Mouse (Mus musculus): Measurements from ENCODE around the gene Zfp287. TPM values are rescaled to one million over a fixed set of nuclear protein-coding genes. Genes with fewer than 3 reads are reported as not detected.

The Zfp287 gene
- polyA plus RNA-seq, 1 experiment from 2014 or later = 4.8 TPM

DNA sequence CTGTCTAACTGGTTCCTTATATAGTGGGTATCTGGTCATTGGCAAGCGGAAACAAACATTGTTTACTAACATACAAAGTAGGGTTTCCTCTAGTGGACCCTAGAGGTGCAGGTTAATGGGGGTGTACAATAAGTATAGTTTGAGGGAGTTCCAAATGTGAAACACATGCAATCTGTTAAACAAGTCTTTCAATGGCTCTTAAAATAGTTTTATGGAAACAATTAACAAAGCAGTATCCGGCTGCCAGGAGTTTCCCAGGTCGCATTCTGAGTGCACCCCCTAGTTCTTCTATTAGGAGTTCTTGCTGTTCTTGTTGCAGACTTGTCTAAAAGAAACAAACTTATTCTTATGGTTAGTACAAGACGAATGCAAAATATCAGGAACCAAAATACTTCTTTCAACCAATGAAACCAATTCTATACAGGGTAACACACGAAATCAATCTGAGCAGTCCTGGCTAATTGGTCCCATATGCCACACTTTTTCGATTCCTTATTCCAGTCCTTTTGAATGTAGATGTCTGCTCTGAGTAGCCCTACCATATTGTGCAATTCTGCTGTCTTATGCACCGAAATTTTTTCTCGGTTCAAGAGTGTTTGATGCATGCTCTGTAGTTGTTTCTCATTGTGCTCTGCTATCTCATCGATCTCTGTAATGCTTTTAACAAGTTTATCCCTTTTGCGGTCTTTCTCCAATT lies 10.7 kb upstream of the Zfp287 start:
- Histone ChIP-seq H3K36me3 (ENCODE audit: control insufficient read depth, insufficient read depth, low read length) (no peaks in the 10 kb centered on the region), H3K4me2 (ENCODE audit: low read length) (no peak overlapping the region)

DNA sequence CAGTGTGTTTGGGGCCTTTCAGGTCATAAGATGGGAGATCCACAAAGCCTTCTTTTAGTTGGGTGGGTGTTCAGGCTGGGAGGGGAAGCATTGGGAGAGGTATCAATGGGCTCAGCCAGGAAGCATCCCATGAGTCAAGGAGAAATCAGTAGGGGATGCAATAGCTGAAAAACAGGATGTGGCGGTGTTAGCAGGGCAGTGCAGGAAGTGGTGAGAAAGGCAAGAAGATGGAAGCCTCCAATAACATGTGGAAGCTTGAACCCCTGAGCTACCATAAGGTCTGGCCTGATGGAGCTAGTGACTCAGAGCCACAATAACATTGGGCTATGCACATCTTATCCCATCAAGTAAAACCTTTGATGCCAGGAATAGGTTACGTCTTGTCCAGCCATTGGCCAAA lies 9.5 kb upstream of the Zfp287 start:
- no peak overlapping the region for H3K9ac ChIP-seq (ENCODE audit: low read length)
- no peaks in the 10 kb centered on the region for H3K4me1 ChIP-seq (ENCODE audit: control insufficient read depth in 2 of 2, insufficient read depth in 2 of 2, low read length in 2 of 2)
- H3K36me3 ChIP-seq (ENCODE audit: control insufficient read depth, insufficient read depth, low read length) = no peaks in the 10 kb centered on the region
- no peaks in the 10 kb centered on the region for H3K9me3 ChIP-seq (ENCODE audit: control insufficient read depth, low read length)
- no peak for ATAC-seq (ENCODE audit: insufficient number of reproducible peaks, insufficient read depth, low FRiP score, low read depth)
- H3K4me2 ChIP-seq (ENCODE audit: low read length) = no peak overlapping the region
- H3K27ac ChIP-seq (replicated peaks in 1 of 2; ENCODE audit: control insufficient read depth in 1 of 2, insufficient read depth in 1 of 2, low read depth in 2 of 2, low read length in 2 of 2) = no peak overlapping the region
- WGBS = 85% methylated on average over 2 of the region's 2 CpGs
- no peaks in the 10 kb centered on the region for H3K27me3 ChIP-seq (ENCODE audit: control insufficient read depth, insufficient read depth, low read length)
- no peak overlapping the region for H3K4me3 ChIP-seq (ENCODE audit: control insufficient read depth in 1 of 2, insufficient read depth in 1 of 2, low read depth in 1 of 2, low read length in 2 of 2)

More for the DNA sequence above, 10.7 kb upstream of the Zfp287 start:
- no peak for ATAC-seq (ENCODE audit: insufficient number of reproducible peaks, insufficient read depth, low FRiP score, low read depth)
- WGBS = 73% methylated on average over 10 of the region's 10 CpGs
- H3K4me1 ChIP-seq (ENCODE audit: control insufficient read depth in 2 of 2, insufficient read depth in 2 of 2, low read length in 2 of 2) = 0 out of 4 replicates have a peak, but pooled peaks cover 0 to 4% of the 10 kb centered on the region in 2 experiments
- H3K27me3 ChIP-seq (ENCODE audit: control insufficient read depth, insufficient read depth, low read length) = peaks cover 4% of the 10 kb centered on the region; the same call in 1 of the 2 replicates
- H3K27ac ChIP-seq (replicated peaks in 1 of 2; ENCODE audit: control insufficient read depth in 1 of 2, insufficient read depth in 1 of 2, low read depth in 2 of 2, low read length in 2 of 2) = no peak overlapping the region
- H3K4me3 ChIP-seq (ENCODE audit: control insufficient read depth in 1 of 2, insufficient read depth in 1 of 2, low read depth in 1 of 2, low read length in 2 of 2) = no peak overlapping the region
- no peak overlapping the region for H3K9ac ChIP-seq (ENCODE audit: low read length)
- H3K9me3 ChIP-seq (ENCODE audit: control insufficient read depth, low read length) = no peaks in the 10 kb centered on the region

DNA sequence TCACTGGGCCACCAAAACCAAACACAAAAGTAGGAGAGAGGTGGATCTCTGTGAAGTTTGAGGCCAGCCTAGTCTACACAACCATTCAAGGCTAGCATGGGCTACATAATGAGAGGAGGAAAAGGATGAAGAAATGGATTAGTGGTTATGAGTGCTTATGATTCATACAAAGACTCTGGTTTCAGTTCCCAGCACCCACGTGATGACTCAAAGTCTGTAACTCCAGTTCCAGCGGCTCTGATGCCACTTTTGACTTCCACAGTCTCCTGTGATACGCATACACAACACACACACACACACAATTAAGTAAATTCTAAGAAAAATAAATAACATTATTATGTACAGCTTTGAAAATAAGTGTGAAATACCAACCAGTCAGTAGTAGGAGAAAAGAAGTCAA lies 960 bp upstream of the Zfp287 start:
- Histone ChIP-seq H3K27ac (replicated peaks in 1 of 2; ENCODE audit: control insufficient read depth in 1 of 2, insufficient read depth in 1 of 2, low read depth in 2 of 2, low read length in 2 of 2) (no peak overlapping the region), H3K9ac (ENCODE audit: low read length) (no peak overlapping the region), H3K9me3 (ENCODE audit: control insufficient read depth, low read length) (no peaks in the 10 kb centered on the region), H3K4me1 (ENCODE audit: control insufficient read depth in 2 of 2, insufficient read depth in 2 of 2, low read length in 2 of 2) (peaks cover 0 to 7% of the 10 kb centered on the region in 2 experiments; a peak in 2 of 4 replicates), H3K4me2 (ENCODE audit: low read length) (no peak overlapping the region), H3K4me3 (ENCODE audit: control insufficient read depth in 1 of 2, insufficient read depth in 1 of 2, low read depth in 1 of 2, low read length in 2 of 2) (no peak overlapping the region), H3K36me3 (ENCODE audit: control insufficient read depth, insufficient read depth, low read length) (peaks cover 10% of the 10 kb centered on the region), H3K27me3 (ENCODE audit: control insufficient read depth, insufficient read depth, low read length) (no peaks in the 10 kb centered on the region)
- 76% methylated on average over 3 of the region's 3 CpGs for WGBS
- no peak for ATAC-seq (ENCODE audit: insufficient number of reproducible peaks, insufficient read depth, low FRiP score, low read depth)

DNA sequence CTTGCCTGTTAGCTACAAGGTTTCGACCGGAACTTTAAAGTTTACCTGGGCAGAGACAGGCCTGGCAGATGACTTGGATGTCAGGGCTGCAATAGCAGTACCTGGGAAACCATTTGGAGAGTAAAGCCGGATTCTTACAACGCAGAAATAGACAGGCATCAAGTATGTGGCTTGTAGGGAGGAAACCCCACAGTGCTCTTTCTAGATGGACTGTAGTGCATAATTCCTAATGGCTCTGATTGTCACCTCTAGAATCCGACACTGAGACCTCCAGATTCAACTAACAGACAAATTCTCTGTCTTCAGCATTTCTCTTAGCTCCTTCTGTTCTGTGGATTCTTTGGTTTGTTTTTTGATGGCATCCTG lies 300 bp upstream of the Zfp287 start:
- H3K27ac ChIP-seq (replicated peaks in 1 of 2; ENCODE audit: control insufficient read depth in 1 of 2, insufficient read depth in 1 of 2, low read depth in 2 of 2, low read length in 2 of 2) = no peak overlapping the region
- peak overlapping the region; percentile 76; the same call in 1 of the 2 replicates for H3K9ac ChIP-seq (ENCODE audit: low read length)
- H3K27me3 ChIP-seq (ENCODE audit: control insufficient read depth, insufficient read depth, low read length) = no peaks in the 10 kb centered on the region
- no peaks in the 10 kb centered on the region for H3K9me3 ChIP-seq (ENCODE audit: control insufficient read depth, low read length)
- ATAC-seq (ENCODE audit: insufficient number of reproducible peaks, insufficient read depth, low FRiP score, low read depth) = no peak
- peak overlapping the region; percentile 63 to 78 for H3K4me3 ChIP-seq (ENCODE audit: control insufficient read depth in 1 of 2, insufficient read depth in 1 of 2, low read depth in 1 of 2, low read length in 2 of 2)
- H3K36me3 ChIP-seq (ENCODE audit: control insufficient read depth, insufficient read depth, low read length) = peaks cover 17% of the 10 kb centered on the region
- H3K4me2 ChIP-seq (ENCODE audit: low read length) = peak overlapping the region; percentile 83
- peaks cover 0 to 7% of the 10 kb centered on the region in 2 experiments; a peak in 2 of 4 replicates for H3K4me1 ChIP-seq (ENCODE audit: control insufficient read depth in 2 of 2, insufficient read depth in 2 of 2, low read length in 2 of 2)
- 24% methylated on average over 5 of the region's 5 CpGs for WGBS

DNA sequence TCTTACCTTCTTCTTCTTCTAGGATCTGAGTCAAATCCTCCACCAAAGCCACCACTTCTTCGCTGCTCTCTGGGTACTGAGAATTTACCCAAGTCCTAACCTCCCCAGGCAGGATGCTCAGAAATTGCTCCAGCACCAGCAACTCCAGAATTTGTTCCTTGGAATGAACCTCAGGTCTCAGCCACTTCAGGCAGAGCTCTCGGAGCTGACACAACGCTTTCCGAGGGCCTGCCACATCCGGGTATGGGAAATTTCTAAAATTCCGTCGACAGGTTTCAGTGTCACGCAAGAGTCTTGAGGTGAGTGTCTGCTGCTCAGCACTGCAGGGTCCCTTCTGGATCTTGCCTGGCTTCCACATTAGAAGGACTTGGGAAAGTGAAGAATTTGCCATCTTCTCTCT lies 3.4 kb downstream of the Zfp287 start:
- 77% methylated on average over 8 of the region's 8 CpGs for WGBS
- Histone ChIP-seq H3K9ac (ENCODE audit: low read length) (no peak overlapping the region), H3K27ac (replicated peaks in 1 of 2; ENCODE audit: control insufficient read depth in 1 of 2, insufficient read depth in 1 of 2, low read depth in 2 of 2, low read length in 2 of 2) (no peak overlapping the region), H3K36me3 (ENCODE audit: control insufficient read depth, insufficient read depth, low read length) (peaks cover 44% of the 10 kb centered on the region), H3K9me3 (ENCODE audit: control insufficient read depth, low read length) (no peaks in the 10 kb centered on the region), H3K4me2 (ENCODE audit: low read length) (no peak overlapping the region), H3K4me3 (ENCODE audit: control insufficient read depth in 1 of 2, insufficient read depth in 1 of 2, low read depth in 1 of 2, low read length in 2 of 2) (no peak overlapping the region), H3K4me1 (ENCODE audit: control insufficient read depth in 2 of 2, insufficient read depth in 2 of 2, low read length in 2 of 2) (peaks cover 0 to 7% of the 10 kb centered on the region in 2 experiments; a peak in 3 of 4 replicates), H3K27me3 (ENCODE audit: control insufficient read depth, insufficient read depth, low read length) (no peaks in the 10 kb centered on the region)
- no peak for ATAC-seq (ENCODE audit: insufficient number of reproducible peaks, insufficient read depth, low FRiP score, low read depth)

DNA sequence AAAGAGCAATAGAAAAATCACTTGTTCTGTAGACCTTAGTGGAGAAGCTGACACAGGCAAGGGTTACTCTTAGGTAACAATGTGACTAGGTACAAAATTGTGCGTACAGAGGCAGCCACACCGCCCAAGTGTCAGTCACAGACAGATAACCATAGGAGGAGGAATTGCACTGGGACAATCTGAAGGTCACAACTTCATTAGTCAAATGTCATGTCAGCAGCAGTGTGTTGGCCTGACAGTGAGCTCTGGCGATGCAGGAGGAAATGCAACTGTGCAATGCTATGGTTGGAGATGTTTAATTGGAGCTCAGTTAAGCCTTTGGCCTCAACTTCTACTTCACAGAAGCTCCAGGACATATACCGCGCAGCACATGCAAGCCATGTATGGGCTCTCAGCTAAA lies 21.0 kb downstream of the Zfp287 start:
- peaks cover 10% of the 10 kb centered on the region for H3K36me3 ChIP-seq (ENCODE audit: control insufficient read depth, insufficient read depth, low read length)
- ATAC-seq (ENCODE audit: insufficient number of reproducible peaks, insufficient read depth, low FRiP score, low read depth) = no peak
- H3K9ac ChIP-seq (ENCODE audit: low read length) = no peak overlapping the region
- H3K4me2 ChIP-seq (ENCODE audit: low read length) = no peak overlapping the region
- WGBS = 55% methylated on average over 5 of the region's 5 CpGs
- H3K9me3 ChIP-seq (ENCODE audit: control insufficient read depth, low read length) = no peaks in the 10 kb centered on the region
- H3K27ac ChIP-seq (replicated peaks in 1 of 2; ENCODE audit: control insufficient read depth in 1 of 2, insufficient read depth in 1 of 2, low read depth in 2 of 2, low read length in 2 of 2) = peak overlapping the region; percentile 35 to 47; a peak in 2 of 4 replicates
- peaks cover 8 to 18% of the 10 kb centered on the region in 2 experiments for H3K4me1 ChIP-seq (ENCODE audit: control insufficient read depth in 2 of 2, insufficient read depth in 2 of 2, low read length in 2 of 2)
- no peaks in the 10 kb centered on the region for H3K27me3 ChIP-seq (ENCODE audit: control insufficient read depth, insufficient read depth, low read length)
- no peak overlapping the region for H3K4me3 ChIP-seq (ENCODE audit: control insufficient read depth in 1 of 2, insufficient read depth in 1 of 2, low read depth in 1 of 2, low read length in 2 of 2)

DNA sequence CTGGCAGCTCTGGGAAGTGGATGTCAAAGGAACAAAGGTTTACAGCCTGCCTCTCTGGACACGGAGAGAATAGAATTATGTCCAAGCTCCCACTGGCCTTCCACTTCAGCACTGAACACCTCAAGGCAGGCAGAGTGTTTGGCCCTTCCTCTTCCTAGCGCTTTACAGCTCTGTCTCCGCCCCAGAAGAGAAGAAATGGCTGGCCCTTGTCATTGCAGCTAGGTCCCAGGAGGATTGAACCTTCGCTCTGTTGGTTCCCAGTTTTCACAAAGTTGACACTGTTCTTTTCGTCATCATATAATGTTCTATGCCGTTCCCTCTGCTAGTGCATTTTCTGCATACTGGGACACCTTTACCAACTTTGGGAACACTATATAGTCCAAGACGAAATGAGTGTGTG lies 23.5 kb downstream of the Zfp287 start:
- no peak overlapping the region for H3K4me3 ChIP-seq (ENCODE audit: control insufficient read depth in 1 of 2, insufficient read depth in 1 of 2, low read depth in 1 of 2, low read length in 2 of 2)
- H3K9me3 ChIP-seq (ENCODE audit: control insufficient read depth, low read length) = no peaks in the 10 kb centered on the region
- no peaks in the 10 kb centered on the region for H3K27me3 ChIP-seq (ENCODE audit: control insufficient read depth, insufficient read depth, low read length)
- 0 out of 2 replicates have a peak, but pooled peaks cover 4% of the 10 kb centered on the region for H3K36me3 ChIP-seq (ENCODE audit: control insufficient read depth, insufficient read depth, low read length)
- ATAC-seq (ENCODE audit: insufficient number of reproducible peaks, insufficient read depth, low FRiP score, low read depth) = no peak
- H3K9ac ChIP-seq (ENCODE audit: low read length) = no peak overlapping the region
- no peak overlapping the region for H3K4me2 ChIP-seq (ENCODE audit: low read length)
- no peak overlapping the region for H3K27ac ChIP-seq (replicated peaks in 1 of 2; ENCODE audit: control insufficient read depth in 1 of 2, insufficient read depth in 1 of 2, low read depth in 2 of 2, low read length in 2 of 2)
- H3K4me1 ChIP-seq (ENCODE audit: control insufficient read depth in 2 of 2, insufficient read depth in 2 of 2, low read length in 2 of 2) = peaks cover 8 to 18% of the 10 kb centered on the region in 2 experiments
- 57% methylated on average over 7 of the region's 7 CpGs for WGBS

DNA sequence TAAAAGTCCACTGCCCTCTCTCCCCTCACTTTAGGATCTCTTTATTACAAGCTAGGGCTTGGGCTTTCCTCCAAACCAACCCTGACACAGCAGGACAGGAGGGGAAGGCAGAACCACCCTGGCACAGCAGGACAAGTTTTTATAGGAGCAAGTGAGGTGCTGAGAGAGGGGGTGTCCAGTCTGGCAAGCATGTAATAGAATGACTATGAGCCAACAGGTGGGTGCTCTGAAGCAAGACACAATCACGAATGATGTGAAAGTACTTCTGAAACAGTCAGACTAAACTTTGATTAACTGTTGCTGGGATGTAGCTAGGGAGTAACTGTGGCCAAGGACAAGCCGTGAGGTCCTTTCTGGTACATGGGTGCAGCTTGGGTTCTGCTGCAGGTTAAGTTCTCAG lies 25.6 kb downstream of the Zfp287 start:
- no peak overlapping the region for H3K4me3 ChIP-seq (ENCODE audit: control insufficient read depth in 1 of 2, insufficient read depth in 1 of 2, low read depth in 1 of 2, low read length in 2 of 2)
- ATAC-seq (ENCODE audit: insufficient number of reproducible peaks, insufficient read depth, low FRiP score, low read depth) = no peak
- no peaks in the 10 kb centered on the region for H3K36me3 ChIP-seq (ENCODE audit: control insufficient read depth, insufficient read depth, low read length)
- no peak overlapping the region for H3K9ac ChIP-seq (ENCODE audit: low read length)
- H3K27me3 ChIP-seq (ENCODE audit: control insufficient read depth, insufficient read depth, low read length) = no peaks in the 10 kb centered on the region
- WGBS = 87% methylated on average over 2 of the region's 2 CpGs
- no peak overlapping the region for H3K27ac ChIP-seq (replicated peaks in 1 of 2; ENCODE audit: control insufficient read depth in 1 of 2, insufficient read depth in 1 of 2, low read depth in 2 of 2, low read length in 2 of 2)
- H3K9me3 ChIP-seq (ENCODE audit: control insufficient read depth, low read length) = no peaks in the 10 kb centered on the region
- no peak overlapping the region for H3K4me2 ChIP-seq (ENCODE audit: low read length)
- H3K4me1 ChIP-seq (ENCODE audit: control insufficient read depth in 2 of 2, insufficient read depth in 2 of 2, low read length in 2 of 2) = peaks cover 8 to 18% of the 10 kb centered on the region in 2 experiments
